Mouse (Mus musculus) left cerebral cortex, adult 2 months (tissue): ENCODE measurements at regions not wholly inside any gene's neighbourhood (a gene's known extent, or its start where the extent isn't known, plus 50 kb on each side); places are given as distances from the start of the nearest gene placed in this dataset.

Experiments used
- DNase-seq, 2 experiments: peaks; one replicate each; pipeline ENCODE4 v3.0.0; 2021 to 2022; ENCODE audit warnings: low spot score in 2 of 2, mixed read lengths in 1 of 2; ENCODE audit errors: extremely low spot score in 1 of 2
- H3K27ac ChIP-seq: fragments of 200-600 bp; 2 replicates; pipeline ENCODE4 v1.8.1; 2022
- H3K4me3 ChIP-seq: fragments of 200-600 bp; 2 replicates; pipeline ENCODE4 v1.8.1; 2022
- CTCF ChIP-seq: fragments of 200-600 bp; IDR thresholded peaks from 2 replicates; pipeline ENCODE4 v1.8.1; 2022; ENCODE audit warnings: antibody characterized with exemption, mild to moderate bottlenecking, moderate library complexity
- intact Hi-C: fragments of 180-260 bp; cut with DNase I; formaldehyde crosslinking; loops from one replicate; pipeline ENCODE4 v1.15.1; 2025

DNA sequence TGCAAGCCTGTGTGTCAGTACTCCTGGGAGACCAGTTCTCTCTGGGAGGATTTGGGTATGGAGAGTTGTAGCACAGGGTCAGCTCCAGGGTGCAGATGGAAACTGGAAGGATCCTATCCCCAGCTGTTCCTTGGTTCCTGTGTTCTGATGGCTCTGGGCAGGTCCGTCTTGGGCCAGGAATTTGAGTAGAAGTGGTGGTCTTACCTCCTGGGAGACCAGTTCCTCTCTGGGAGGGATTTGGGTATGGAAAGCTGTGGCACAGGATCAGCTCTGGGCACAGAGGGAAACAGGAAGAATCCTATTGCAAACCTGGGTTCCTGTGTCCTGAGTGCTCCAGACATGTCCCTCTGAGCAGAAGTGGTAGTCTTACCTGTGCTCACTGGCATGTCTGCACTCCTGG, 314.5 kb downstream of the Wdr11 start:
- no peak overlapping the region for H3K27ac ChIP-seq
- intact Hi-C loops, result no loop called here
- DNase-seq, result no peak

DNA sequence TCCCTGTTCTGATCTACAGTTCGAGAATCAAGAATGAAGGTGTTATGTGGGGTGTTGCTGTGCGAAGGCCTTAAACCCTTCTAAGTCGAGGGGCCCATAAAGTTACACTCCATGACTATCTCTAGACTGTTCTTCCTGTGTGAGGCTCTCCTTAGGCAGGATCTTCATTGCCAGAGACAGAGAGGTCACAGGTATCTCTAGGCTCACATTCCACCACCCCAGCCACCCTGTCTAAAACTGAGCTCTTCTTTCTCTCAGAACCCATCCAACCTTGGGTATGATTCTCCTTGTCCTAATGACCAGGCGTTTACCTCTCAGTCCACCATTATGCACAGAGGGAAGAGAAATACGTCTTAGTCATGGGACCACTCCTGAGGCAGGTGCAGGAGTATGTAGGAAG, 317.2 kb downstream of the Wdr11 start:
- no peak overlapping the region for H3K27ac ChIP-seq
- DNase-seq, result no peak
- intact Hi-C loops, result no loop called here
- no peak overlapping the region for H3K4me3 ChIP-seq
- TF ChIP-seq CTCF, result no peak

More for the DNA sequence above, 314.5 kb downstream of the Wdr11 start:
- H3K4me3 ChIP-seq, result no peak overlapping the region
- TF ChIP-seq CTCF, result no peak

DNA sequence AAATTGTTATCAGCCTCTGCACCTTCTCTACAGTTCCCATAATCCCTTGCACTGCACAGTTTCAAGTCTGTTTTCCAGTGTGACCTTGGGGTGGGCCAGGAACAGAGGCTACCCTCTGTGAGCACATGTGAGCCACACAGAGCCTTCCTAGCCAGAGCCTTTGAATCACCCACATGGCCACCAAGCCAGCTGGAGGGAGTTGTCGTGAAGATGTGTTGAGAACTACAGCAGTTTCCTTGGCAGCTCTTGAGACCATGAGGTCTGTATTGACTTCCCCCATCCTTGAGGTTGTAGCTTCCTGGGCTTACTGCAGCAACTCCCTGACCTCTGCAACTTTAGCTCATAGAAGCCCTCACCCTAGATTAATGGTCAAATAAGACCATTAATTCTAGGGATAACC, 318.1 kb downstream of the Wdr11 start:
- intact Hi-C loops, result no loop called here
- Histone ChIP-seq H3K27ac (no peak overlapping the region), H3K4me3 (no peak overlapping the region)
- TF ChIP-seq CTCF, result no peak
- DNase-seq, result no peak

DNA sequence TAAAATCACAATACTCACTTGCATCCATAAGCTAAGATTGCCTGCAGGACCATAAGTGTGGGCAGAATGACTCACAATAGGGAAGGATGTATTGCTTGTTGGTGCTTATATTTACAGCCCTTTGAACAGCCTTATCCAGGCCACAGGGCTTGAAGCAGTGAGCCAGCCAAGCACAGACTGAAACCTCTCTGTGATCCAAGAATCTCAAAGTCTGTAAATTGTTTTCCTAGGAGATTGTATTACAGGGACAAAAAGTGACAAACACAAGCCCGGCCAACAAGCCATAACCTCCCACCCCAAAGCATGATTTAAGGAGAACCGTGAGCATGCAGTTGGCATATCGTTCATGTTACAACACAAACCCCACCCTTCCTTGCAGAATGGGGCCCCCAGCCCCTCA, 319.2 kb downstream of the Wdr11 start:
- no peak for DNase-seq
- Histone ChIP-seq H3K27ac (no peak overlapping the region), H3K4me3 (no peak overlapping the region)
- TF ChIP-seq CTCF, result no peak
- intact Hi-C loops, result no loop called here

DNA sequence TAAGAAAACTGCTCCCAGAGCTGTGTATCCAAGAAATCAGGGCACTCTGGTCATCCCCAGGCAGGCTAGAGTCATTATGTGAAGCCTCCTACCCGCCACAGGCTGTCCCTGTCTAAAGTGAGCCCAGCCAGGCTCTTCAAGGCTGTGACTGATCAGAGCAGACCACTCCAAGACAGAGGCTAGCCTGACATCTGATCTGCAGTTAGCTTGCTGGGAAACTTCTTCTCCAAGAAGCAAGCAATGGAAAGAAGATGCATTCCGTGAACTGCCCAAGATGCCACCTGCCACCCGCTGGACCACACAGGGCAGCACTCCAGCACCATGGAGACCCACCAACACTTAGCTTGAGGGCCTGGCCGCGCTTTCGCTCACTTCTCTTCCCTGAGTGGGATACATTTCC, 323.2 kb downstream of the Wdr11 start:
- no peak for TF ChIP-seq CTCF
- Histone ChIP-seq H3K4me3 (no peak overlapping the region), H3K27ac (no peak overlapping the region)
- intact Hi-C loops, result no loop called here
- DNase-seq, result no peak

DNA sequence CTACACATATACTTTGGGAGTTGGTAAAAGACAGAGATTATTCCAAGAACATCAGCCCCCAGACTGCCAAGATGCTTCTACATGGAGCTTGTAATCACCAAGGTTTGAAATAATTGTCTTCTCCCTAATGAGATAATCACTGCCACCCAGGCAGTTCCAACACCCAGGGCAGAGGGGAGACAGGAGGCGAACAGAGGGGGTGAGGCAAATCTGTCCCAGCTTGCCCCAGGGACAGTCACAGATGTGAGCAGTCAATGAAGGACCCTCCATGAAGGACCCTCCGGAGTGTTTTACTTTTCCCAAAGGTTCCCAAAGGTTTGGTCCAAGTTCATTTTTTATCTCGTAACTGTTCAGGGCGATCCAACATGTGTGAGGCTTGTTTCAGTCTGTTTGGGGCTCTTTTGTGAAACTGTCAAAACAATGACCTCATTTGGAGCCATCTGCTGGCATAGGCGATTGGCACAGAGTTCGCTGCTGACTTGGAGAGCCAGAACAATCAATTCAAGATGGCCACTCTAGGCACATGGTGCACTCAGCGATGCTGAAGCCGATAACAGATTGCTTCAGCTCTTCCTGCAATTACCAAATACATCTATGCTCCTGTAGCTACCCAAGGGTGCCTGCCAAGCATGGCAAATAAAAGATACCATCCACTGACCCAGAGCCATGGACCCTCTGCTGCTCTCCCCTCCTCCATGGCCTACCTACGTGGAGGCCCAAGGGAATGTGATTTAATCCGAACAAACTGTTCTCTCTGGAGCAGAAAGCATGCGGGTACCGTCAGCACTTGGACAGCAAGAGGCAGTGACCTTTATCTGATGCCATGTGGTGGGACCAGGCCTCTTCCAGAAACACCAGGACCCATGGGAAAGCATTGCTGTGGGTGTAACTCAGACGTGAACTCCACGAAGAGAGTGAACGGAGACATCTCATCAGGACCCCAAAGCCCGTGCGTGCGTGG, 326.9 kb downstream of the Wdr11 start:
- no peak overlapping the region for H3K27ac ChIP-seq
- no peak overlapping the region for H3K4me3 ChIP-seq
- intact Hi-C loops, result no loop called here
- DNase-seq, result no peak
- TF ChIP-seq CTCF, result no peak

DNA sequence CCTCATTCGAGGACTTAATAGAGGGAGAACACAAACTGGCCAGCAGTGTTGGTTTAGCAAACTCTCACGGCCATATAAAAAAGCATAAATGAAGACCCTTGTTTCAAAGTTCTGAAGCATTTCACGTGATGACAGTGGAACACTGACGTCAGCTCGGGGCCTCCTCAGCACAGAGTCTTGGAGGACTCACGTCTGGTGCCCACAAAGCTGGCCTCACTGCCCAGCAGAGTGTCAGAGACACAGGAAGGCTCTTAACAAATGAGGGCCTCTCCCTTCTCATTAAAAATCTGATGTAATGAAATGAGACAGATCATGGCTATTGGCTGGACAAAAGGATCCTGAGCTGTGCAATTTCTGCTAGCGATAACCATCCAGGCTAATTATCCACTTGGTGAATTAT, 330.6 kb downstream of the Wdr11 start:
- intact Hi-C loops, result no loop called here
- DNase-seq, result no peak
- TF ChIP-seq CTCF, result no peak
- Histone ChIP-seq H3K27ac (no peak overlapping the region; the same call in 1 of the 2 replicates), H3K4me3 (no peak overlapping the region)

DNA sequence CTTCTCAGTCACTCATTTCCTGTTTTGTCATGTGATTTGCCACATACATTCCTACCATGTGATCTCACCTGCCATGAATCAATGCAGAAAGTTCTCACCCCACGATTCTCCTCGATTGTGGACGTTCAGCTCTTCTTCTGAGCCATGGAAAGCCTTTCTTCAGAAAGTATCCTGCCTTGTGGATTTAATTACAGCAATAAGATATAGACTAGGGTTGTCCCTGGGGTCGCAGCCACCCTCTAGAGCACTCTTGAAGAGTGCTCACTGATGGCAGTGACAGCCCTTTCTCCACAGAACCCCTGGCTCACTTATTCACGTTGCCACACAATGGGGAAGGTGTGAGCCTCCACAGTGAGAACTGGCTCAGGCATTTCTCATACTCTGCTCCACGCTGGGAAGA, 345.1 kb downstream of the Wdr11 start:
- no peak for DNase-seq
- intact Hi-C loops, result no loop called here
- no peak for TF ChIP-seq CTCF
- no peak overlapping the region for H3K27ac ChIP-seq
- no peak overlapping the region for H3K4me3 ChIP-seq

DNA sequence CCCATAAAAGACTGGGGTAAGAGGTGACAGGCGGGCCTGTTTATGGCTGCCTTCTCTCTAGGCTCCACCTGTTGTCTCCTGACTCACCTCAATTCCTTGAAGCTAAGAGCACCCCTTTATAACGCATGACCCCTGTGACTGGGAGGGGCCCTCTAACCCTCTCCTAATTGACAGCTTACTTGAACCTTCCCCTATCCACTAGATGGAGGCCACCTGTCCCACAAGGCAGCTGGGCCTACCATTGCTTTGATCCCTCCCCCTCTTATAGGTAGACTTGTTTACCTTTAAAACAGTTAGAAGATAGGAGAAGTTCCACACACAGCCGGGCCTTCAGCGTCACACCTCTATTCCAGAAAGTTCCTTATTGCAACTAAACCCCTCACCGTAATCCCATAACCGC, 346.1 kb downstream of the Wdr11 start:
- DNase-seq, result no peak
- TF ChIP-seq CTCF, result no peak
- intact Hi-C loops, result no loop called here
- H3K4me3 ChIP-seq, result no peak overlapping the region
- no peak overlapping the region for H3K27ac ChIP-seq

DNA sequence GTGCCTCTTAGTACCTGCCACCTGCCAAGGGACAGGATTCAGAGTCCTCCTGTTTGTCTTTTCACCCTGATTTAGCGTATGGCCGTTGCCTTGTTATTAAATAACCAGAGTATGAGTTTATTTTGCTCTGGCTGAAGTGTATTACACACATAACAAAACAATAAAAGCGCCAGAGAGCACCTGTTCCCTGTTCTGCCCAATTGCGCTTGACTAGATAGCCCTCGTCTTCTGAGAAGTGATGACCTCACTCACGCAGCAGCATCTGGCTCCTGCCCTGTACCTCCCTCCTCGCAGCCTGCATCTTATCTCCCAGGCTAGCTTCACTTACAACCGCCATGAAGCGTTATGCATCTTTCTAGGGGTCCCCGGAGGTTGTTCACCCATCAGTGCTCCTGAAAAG, 346.5 kb downstream of the Wdr11 start:
- no peak overlapping the region for H3K27ac ChIP-seq
- no peak overlapping the region for H3K4me3 ChIP-seq
- intact Hi-C loops, result no loop called here
- TF ChIP-seq CTCF, result no peak
- no peak for DNase-seq

DNA sequence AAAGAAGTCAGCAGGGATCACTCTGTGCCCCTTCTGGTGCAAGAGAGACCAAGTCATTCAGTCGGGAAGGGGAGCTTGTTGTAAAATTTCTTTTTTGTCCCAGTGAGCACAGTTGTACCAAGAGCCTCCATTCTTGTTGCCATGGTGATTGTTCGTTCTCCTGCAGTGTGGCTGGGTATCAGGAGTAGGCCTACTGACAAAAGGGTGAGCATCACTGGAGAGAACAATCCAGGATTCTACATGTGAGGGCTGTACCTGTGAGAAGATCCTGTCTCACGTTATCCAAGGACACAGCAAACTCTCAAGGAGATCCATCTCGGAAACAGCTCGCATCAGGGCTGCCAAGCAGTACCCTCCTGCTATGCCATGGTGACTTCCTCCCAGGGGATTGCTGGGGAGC, 347.6 kb downstream of the Wdr11 start:
- Histone ChIP-seq H3K4me3 (no peak overlapping the region), H3K27ac (no peak overlapping the region)
- intact Hi-C loops, result no loop called here
- TF ChIP-seq CTCF, result no peak
- DNase-seq, result no peak

DNA sequence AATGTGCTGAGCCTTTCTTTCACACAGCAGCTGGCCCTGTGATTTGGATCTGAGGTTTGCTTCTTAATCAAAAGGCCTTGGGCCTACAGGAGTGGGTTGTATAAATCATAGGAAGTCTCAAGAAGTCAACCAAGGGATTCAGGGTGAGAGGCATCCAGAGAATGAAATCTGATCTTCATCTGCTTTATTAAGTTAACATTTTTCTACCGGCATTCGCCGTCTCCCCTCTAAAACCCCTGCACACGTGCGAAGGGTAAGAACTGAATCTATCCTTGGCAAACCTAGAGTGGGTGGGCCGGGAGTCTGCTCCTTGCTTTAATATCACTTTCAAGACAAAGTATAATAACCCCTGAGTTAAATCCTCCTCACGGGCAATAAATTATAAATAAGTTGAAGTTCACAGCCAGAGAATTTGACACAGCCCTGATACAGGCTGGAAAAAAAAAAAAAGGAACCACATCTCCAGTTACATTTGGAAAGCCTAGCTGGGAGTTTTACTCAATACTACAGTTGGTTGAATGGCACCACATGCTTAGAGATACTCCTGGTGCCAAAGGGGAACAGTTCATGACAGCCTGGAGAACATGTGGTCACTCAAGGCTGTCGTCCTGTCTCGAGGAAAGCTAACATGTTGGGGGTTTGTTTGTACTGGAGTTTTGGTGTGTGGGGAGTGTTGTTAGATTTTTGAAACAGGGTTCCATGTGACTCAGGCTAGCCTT, 349.8 kb downstream of the Wdr11 start:
- no peak overlapping the region for H3K27ac ChIP-seq
- H3K4me3 ChIP-seq, result no peak overlapping the region
- no peak for TF ChIP-seq CTCF
- intact Hi-C loops, result no loop called here
- DNase-seq, result no peak
